Mouse (Mus musculus): ENCODE data around the gene Klhl10. TPM values are rescaled to one million over a fixed set of nuclear protein-coding genes. Genes with fewer than 3 reads are reported as not detected.

Klhl10 gene
- polyA plus RNA-seq, 1 experiment from 2014 or later, result 0.84 TPM

GRCm38 (mm10) chr11:100465229-100465792 lies 23.6 kb downstream of the Klhl10 start:
- Histone ChIP-seq H3K9ac (ENCODE audit: low read depth, low read length) (no peak overlapping the region), H3K4me2 (ENCODE audit: low read depth, low read length) (no peak overlapping the region), H3K4me1 (ENCODE audit: control insufficient read depth, insufficient read depth, low read length) (peaks cover 3% of the 10 kb centered on the region; the same call in 1 of the 2 replicates), H3K27ac (replicated peaks; ENCODE audit: low read depth, low read length) (no peak overlapping the region), H3K36me3 (ENCODE audit: control insufficient read depth, insufficient read depth, low read length) (peaks cover 38% of the 10 kb centered on the region), H3K4me3 (ENCODE audit: low read depth, low read length) (no peak overlapping the region), H3K27me3 (replicated peaks; ENCODE audit: control insufficient read depth, insufficient read depth, low read length) (no peaks in the 10 kb centered on the region), H3K9me3 (ENCODE audit: control insufficient read depth, low read length) (no peaks in the 10 kb centered on the region)
- DNase-seq (ENCODE audit: low spot score) (no peak), ATAC-seq (ENCODE audit: low read depth) (no peak)
- WGBS, result 81% methylated on average over 1 of the region's 1 CpGs

- no peak for ATAC-seq (ENCODE audit: low read depth)
Measured at GRCm38 (mm10) chr11:100465833-100466232, 24.1 kb downstream of the Klhl10 start.

DNA sequence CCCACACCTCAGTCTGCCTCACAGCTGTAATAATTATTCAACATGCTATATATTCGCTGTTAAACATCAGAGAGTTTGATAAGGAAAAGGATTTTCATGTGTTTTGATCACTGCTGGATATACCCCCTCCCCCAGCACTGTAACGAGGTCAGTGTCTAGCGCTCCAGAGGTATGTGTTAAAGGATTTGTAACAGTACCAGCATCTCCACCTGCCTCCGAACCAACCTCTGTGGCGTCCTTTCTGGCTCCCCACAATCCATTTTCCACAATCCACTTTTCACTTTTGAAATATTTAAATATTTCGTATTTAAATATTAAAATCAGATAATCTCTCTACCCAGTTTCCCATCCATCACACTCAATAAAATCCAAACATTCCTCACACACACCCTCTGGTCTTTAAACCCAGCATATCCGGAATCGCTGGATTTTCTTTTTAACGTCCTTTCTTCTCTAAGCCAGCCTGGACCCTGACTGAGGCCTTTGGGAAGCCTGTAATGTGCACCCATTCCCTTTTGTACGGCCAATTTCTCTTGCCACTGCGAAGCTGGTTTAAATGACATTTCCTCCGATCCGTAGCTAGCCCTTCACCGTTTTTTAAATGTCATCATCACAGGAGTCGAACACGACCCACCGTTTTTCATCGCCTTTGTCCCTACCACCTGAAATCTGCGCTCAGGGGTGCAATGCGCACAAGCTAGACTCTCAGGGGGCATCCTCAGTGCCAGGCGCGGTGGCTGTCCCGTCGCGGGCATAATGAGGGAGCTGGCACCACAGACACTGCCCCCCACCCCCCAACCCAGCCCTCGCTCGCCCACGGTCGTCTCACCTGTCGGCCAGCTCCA lies 29.9 kb downstream of the Klhl10 start:
- WGBS, result 3% methylated on average over 28 of the region's 30 CpGs
- ATAC-seq (ENCODE audit: low read depth) (peak; percentile 7; the same call in 1 of the 2 replicates), DNase-seq (ENCODE audit: low spot score) (no peak)
- Histone ChIP-seq H3K9me3 (ENCODE audit: control insufficient read depth, low read length) (no peaks in the 10 kb centered on the region), H3K9ac (ENCODE audit: low read depth, low read length) (peak overlapping the region; percentile 96), H3K27ac (replicated peaks; ENCODE audit: low read depth, low read length) (0 out of 2 replicates have a peak overlapping the region, but pooled peaks have one; percentile 21), H3K4me1 (ENCODE audit: control insufficient read depth, insufficient read depth, low read length) (peaks cover 15% of the 10 kb centered on the region), H3K36me3 (ENCODE audit: control insufficient read depth, insufficient read depth, low read length) (peaks cover 19% of the 10 kb centered on the region), H3K4me3 (ENCODE audit: low read depth, low read length) (peak overlapping the region; percentile 97), H3K4me2 (ENCODE audit: low read depth, low read length) (peak overlapping the region; percentile 79), H3K27me3 (replicated peaks; ENCODE audit: control insufficient read depth, insufficient read depth, low read length) (no peaks in the 10 kb centered on the region)

More at GRCm38 (mm10) chr11:100465833-100466232, 24.1 kb downstream of the Klhl10 start:
- Histone ChIP-seq H3K4me3 (ENCODE audit: low read depth, low read length) (no peak overlapping the region), H3K4me1 (ENCODE audit: control insufficient read depth, insufficient read depth, low read length) (peaks cover 8% of the 10 kb centered on the region), H3K4me2 (ENCODE audit: low read depth, low read length) (no peak overlapping the region), H3K9me3 (ENCODE audit: control insufficient read depth, low read length) (no peaks in the 10 kb centered on the region), H3K27me3 (replicated peaks; ENCODE audit: control insufficient read depth, insufficient read depth, low read length) (no peaks in the 10 kb centered on the region), H3K9ac (ENCODE audit: low read depth, low read length) (no peak overlapping the region), H3K36me3 (ENCODE audit: control insufficient read depth, insufficient read depth, low read length) (peaks cover 38% of the 10 kb centered on the region), H3K27ac (replicated peaks; ENCODE audit: low read depth, low read length) (no peak overlapping the region)
- 83% methylated on average over 1 of the region's 1 CpGs for WGBS
- no peak for DNase-seq (ENCODE audit: low spot score)

DNA sequence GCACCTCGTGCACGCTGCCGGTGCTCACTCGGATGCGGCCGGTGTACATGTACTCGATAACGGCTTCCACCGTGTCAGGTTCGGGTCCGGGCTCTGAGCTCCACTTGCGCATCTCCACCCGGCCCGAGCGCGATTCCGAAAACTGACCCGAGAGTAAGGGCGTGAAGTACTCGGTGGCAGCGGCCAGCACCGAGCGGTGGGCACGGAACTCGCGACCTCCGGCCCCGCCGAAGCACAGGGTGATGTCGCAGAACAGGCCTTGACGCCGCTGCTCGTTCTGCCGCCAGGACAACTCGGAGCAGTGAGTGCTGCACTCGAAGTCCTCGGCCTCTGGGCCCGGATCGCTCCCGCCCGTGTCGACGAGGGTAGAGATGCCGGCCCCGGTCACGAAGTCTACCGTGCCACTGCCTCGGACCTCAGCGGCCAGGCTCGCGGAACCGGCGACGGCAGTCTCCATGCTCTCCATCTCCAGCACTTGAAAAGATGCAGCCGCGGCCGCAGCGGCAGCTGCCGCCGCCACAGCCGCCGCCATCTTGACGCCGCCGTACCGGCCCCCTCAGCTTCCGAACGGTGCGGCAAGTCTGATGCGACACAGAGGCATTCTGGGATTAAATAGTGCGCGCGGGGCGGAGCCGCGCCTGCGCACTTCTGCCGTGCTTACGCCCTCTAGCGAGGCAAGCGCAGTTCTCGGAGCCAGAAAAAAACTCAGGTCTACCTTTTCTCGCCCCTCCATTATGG lies 30.6 kb downstream of the Klhl10 start, which contains the start of gene Klhl11:
Klhl11 (minus strand) TSS at position 545 of the 738 bp plus-strand sequence.
- peak; percentile 95 for ATAC-seq (ENCODE audit: low read depth)
- H3K36me3 ChIP-seq (ENCODE audit: control insufficient read depth, insufficient read depth, low read length), result peaks cover 19% of the 10 kb centered on the region
- H3K4me2 ChIP-seq (ENCODE audit: low read depth, low read length), result peak within 1 kb of the TSS; percentile 79
- peaks cover 15% of the 10 kb centered on the region for H3K4me1 ChIP-seq (ENCODE audit: control insufficient read depth, insufficient read depth, low read length)
- H3K4me3 ChIP-seq (ENCODE audit: low read depth, low read length), result peak within 1 kb of the TSS; percentile 97
- H3K27me3 ChIP-seq (replicated peaks; ENCODE audit: control insufficient read depth, insufficient read depth, low read length), result no peaks in the 10 kb centered on the region
- no peaks in the 10 kb centered on the region for H3K9me3 ChIP-seq (ENCODE audit: control insufficient read depth, low read length)
- H3K9ac ChIP-seq (ENCODE audit: low read depth, low read length), result peak within 1 kb of the TSS; percentile 96
- peak within 1 kb of the TSS; percentile 84 for H3K27ac ChIP-seq (replicated peaks; ENCODE audit: low read depth, low read length)
- WGBS, result under 1% methylated on average over 40 of the region's 83 CpGs
- peak; percentile 94 for DNase-seq (ENCODE audit: low spot score)

DNA sequence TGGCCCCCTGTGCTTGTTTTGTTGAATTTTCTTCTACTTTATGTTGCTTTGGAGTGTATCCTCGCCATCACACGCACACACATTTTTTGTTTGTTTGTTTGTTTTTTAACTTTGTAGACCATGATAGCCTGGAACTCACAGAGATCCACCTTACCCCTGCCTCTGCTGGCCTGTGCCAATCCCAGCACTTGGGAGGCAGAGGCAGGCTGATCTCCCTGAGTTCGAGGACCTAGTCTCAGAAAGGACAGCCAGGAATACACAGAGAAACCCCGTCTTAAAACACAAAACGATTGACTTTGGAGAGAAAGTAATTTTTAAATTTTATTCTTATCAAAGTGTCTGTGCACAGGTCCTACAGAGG lies 31.2 kb downstream of the Klhl10 start:
- peaks cover 15% of the 10 kb centered on the region for H3K4me1 ChIP-seq (ENCODE audit: control insufficient read depth, insufficient read depth, low read length)

DNA sequence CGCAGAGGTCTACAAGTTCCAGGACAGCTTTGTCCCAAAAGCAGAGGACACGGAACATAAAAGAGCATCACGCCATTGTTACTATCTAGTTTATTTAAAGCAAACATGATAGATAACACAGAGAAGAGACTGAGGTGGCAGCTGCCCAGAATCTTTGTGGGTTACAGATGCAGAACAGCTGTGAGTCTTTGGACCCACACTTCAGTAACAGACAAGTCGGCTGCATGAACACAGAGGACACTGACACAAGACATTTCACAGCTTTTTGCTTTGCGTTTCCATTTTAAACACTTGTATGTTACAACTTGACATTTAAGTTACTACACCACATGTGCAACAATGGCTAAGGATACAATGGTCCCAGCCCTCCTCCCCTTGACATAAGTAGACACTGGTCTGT lies 34.6 kb downstream of the Klhl10 start:
- 88% methylated on average over 5 of the region's 5 CpGs for WGBS
- Histone ChIP-seq H3K36me3 (ENCODE audit: control insufficient read depth, insufficient read depth, low read length) (peaks cover 56% of the 10 kb centered on the region), H3K4me3 (ENCODE audit: low read depth, low read length) (no peak overlapping the region), H3K4me1 (ENCODE audit: control insufficient read depth, insufficient read depth, low read length) (peaks cover 2% of the 10 kb centered on the region), H3K27ac (replicated peaks; ENCODE audit: low read depth, low read length) (no peak overlapping the region), H3K9ac (ENCODE audit: low read depth, low read length) (no peak overlapping the region), H3K9me3 (ENCODE audit: control insufficient read depth, low read length) (no peaks in the 10 kb centered on the region), H3K4me2 (ENCODE audit: low read depth, low read length) (no peak overlapping the region), H3K27me3 (replicated peaks; ENCODE audit: control insufficient read depth, insufficient read depth, low read length) (no peaks in the 10 kb centered on the region)
- DNase-seq (ENCODE audit: low spot score) (no peak), ATAC-seq (ENCODE audit: low read depth) (no peak)

More for the DNA sequence above, 31.2 kb downstream of the Klhl10 start:
- Histone ChIP-seq H3K27me3 (replicated peaks; ENCODE audit: control insufficient read depth, insufficient read depth, low read length) (no peaks in the 10 kb centered on the region), H3K36me3 (ENCODE audit: control insufficient read depth, insufficient read depth, low read length) (peaks cover 22% of the 10 kb centered on the region), H3K27ac (replicated peaks; ENCODE audit: low read depth, low read length) (peak overlapping the region; percentile 84; the same call in 1 of the 2 replicates), H3K4me3 (ENCODE audit: low read depth, low read length) (peak overlapping the region; percentile 97), H3K4me2 (ENCODE audit: low read depth, low read length) (peak overlapping the region; percentile 32; the same call in 1 of the 2 replicates), H3K9me3 (ENCODE audit: control insufficient read depth, low read length) (no peaks in the 10 kb centered on the region), H3K9ac (ENCODE audit: low read depth, low read length) (peak overlapping the region; percentile 96)
- DNase-seq (ENCODE audit: low spot score) (no peak), ATAC-seq (ENCODE audit: low read depth) (peak; percentile 13; the same call in 1 of the 2 replicates)
- WGBS, result 36% methylated on average over 5 of the region's 5 CpGs

GRCm38 (mm10) chr11:100479152-100479551 lies 37.4 kb downstream of the Klhl10 start:
- DNase-seq (ENCODE audit: low spot score) (peak; percentile 42), ATAC-seq (ENCODE audit: low read depth) (peak; percentile 67)
- Histone ChIP-seq H3K27me3 (replicated peaks; ENCODE audit: control insufficient read depth, insufficient read depth, low read length) (no peaks in the 10 kb centered on the region), H3K4me1 (ENCODE audit: control insufficient read depth, insufficient read depth, low read length) (no peaks in the 10 kb centered on the region), H3K9ac (ENCODE audit: low read depth, low read length) (no peak overlapping the region), H3K4me2 (ENCODE audit: low read depth, low read length) (no peak overlapping the region), H3K4me3 (ENCODE audit: low read depth, low read length) (no peak overlapping the region), H3K9me3 (ENCODE audit: control insufficient read depth, low read length) (no peaks in the 10 kb centered on the region), H3K36me3 (ENCODE audit: control insufficient read depth, insufficient read depth, low read length) (peaks cover 83% of the 10 kb centered on the region), H3K27ac (replicated peaks; ENCODE audit: low read depth, low read length) (0 out of 2 replicates have a peak overlapping the region, but pooled peaks have one; percentile 21)
- 78% methylated on average over 7 of the region's 7 CpGs for WGBS

- Histone ChIP-seq H3K4me3 (ENCODE audit: low read depth, low read length) (no peak overlapping the region), H3K9me3 (ENCODE audit: control insufficient read depth, low read length) (no peaks in the 10 kb centered on the region), H3K27me3 (replicated peaks; ENCODE audit: control insufficient read depth, insufficient read depth, low read length) (no peaks in the 10 kb centered on the region), H3K4me1 (ENCODE audit: control insufficient read depth, insufficient read depth, low read length) (no peaks in the 10 kb centered on the region), H3K27ac (replicated peaks; ENCODE audit: low read depth, low read length) (no peak overlapping the region), H3K36me3 (ENCODE audit: control insufficient read depth, insufficient read depth, low read length) (peaks cover 91% of the 10 kb centered on the region), H3K9ac (ENCODE audit: low read depth, low read length) (no peak overlapping the region), H3K4me2 (ENCODE audit: low read depth, low read length) (no peak overlapping the region)
- ATAC-seq (ENCODE audit: low read depth) (no peak), DNase-seq (ENCODE audit: low spot score) (no peak)
- 94% methylated on average over 3 of the region's 3 CpGs for WGBS
Measured at GRCm38 (mm10) chr11:100484461-100484860, 42.7 kb downstream of the Klhl10 start.
